Mouse (Mus musculus) neural tube, embryonic 14.5 days (tissue): ENCODE results near the gene Dhx32. TPM values are rescaled to one million over a fixed set of nuclear protein-coding genes. Genes with fewer than 3 reads are reported as not detected.

Source experiments
- ATAC-seq: fragments of 200-750 bp; cut with Nextera tagmentation; 2 replicates; pipeline ENCODE4 v1.8.0; 2017; ENCODE audit warnings: low read depth, mild to moderate bottlenecking, moderate TSS enrichment, moderate library complexity
- H3K27ac ChIP-seq: fragments of 300-500 bp; sonication (generic); 2 replicates; pipeline ENCODE4 v1.5.1; 2014; ENCODE audit warnings: low read depth, mild to moderate bottlenecking, control low read depth, low read length, moderate library complexity, mixed read lengths
- H3K27me3 ChIP-seq: fragments of 300-500 bp; sonication (generic); 2 replicates; pipeline ENCODE4 v1.6.1; 2014; ENCODE audit warnings: low read length; ENCODE audit not compliant: control insufficient read depth, insufficient read depth
- H3K36me3 ChIP-seq: fragments of 300-500 bp; sonication (generic); 2 replicates; pipeline ENCODE4 v1.6.1; 2014; ENCODE audit warnings: low read length, mixed read lengths; ENCODE audit not compliant: control insufficient read depth, insufficient read depth
- H3K4me1 ChIP-seq: fragments of 300-500 bp; sonication (generic); 2 replicates; pipeline ENCODE4 v1.6.1; 2014; ENCODE audit warnings: low read length; ENCODE audit not compliant: control insufficient read depth, insufficient read depth
- H3K4me2 ChIP-seq: fragments of 300-500 bp; sonication (generic); 2 replicates; pipeline ENCODE4 v1.6.1; 2014; ENCODE audit warnings: mild to moderate bottlenecking, low read depth, low read length, control low read depth
- H3K4me3 ChIP-seq: fragments of 300-500 bp; sonication (generic); 2 replicates; pipeline ENCODE4 v1.5.1; 2014; ENCODE audit warnings: low read depth, low read length, control low read depth, mixed read lengths
- H3K9ac ChIP-seq: fragments of 300-500 bp; sonication (generic); replicated peaks from 2 replicates; pipeline ENCODE4 v1.6.1; 2014; ENCODE audit warnings: low read depth, mild to moderate bottlenecking, control low read depth, low read length, mixed read lengths
- H3K9me3 ChIP-seq: fragments of 300-500 bp; sonication (generic); 2 replicates; pipeline ENCODE4 v1.6.1; 2016; ENCODE audit warnings: low read length; ENCODE audit not compliant: control insufficient read depth
- WGBS: fragments of 180-500 bp; shearing (Covaris S2); extraction: QIAGEN DNeasy Blood & Tissue Kit; methylation state at CpG from one replicate; pipeline ENCODE4 v1.1.7; 2014; 5-methylcytosine and 5-hydroxymethylcytosine counted together
- polyA plus RNA-seq: library from polyadenylated mRNA; unstranded; fragments of >200 nt; fragmentation: Nextera tagmentation; extraction: Ambion mirVana; gene quantifications from 2 replicates; pipeline ENCODE4 v1.2.1, GENCODE M21; 2014

The Dhx32 gene
- polyA plus RNA-seq, 1 experiment from 2014 or later: 35.0 TPM

DNA sequence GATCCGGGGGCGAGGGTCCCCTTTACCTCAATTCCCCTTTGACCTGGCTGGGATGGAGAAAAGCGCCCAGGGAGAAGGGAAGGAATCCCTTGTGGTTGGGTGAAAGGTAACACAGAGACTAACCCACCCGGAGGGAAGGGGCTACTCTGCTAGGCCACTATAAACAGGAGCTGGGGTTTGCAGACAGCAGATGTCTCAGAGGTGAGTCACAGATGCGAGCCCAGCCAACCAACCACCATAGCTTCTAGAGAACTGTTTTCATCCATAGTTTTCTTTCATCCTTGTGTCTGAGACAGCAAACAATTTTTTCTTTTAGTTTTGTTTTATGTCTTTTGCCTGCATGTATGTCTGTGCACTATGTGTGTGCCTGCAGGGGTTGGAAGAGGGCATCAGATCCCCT, 17.4 kb upstream of the Dhx32 start:
- no peak overlapping the region for H3K9ac ChIP-seq
- WGBS: 78% methylated on average over 5 of the region's 5 CpGs
- H3K36me3 ChIP-seq: no peaks in the 10 kb centered on the region
- H3K4me2 ChIP-seq: no peak overlapping the region
- no peaks in the 10 kb centered on the region for H3K27me3 ChIP-seq
- H3K9me3 ChIP-seq: no peaks in the 10 kb centered on the region
- H3K27ac ChIP-seq: no peak overlapping the region
- H3K4me1 ChIP-seq: 0 out of 2 replicates have a peak, but pooled peaks cover 3% of the 10 kb centered on the region
- no peak overlapping the region for H3K4me3 ChIP-seq
- no peak for ATAC-seq

DNA sequence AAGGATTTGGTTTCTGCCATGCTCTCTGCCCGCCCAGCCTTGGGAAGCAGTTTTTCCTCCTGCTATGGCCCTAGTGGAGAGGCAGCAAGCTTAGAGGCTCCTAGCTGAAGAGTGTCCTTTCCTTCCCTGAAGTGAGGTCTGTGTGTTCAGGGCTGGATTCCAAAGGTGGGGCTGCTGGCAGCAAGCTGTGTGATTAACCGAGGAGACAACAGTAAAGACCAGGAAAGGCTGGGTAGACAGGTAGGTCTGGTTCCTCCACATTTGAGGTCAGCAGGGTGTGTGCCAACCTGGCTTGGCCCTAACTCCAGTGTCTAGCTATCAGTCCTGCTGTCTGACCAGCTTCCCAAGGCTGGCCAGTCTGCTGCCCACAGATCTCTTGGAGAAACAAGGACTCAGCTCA, 12.2 kb upstream of the Dhx32 start:
- 98% methylated on average over 2 of the region's 2 CpGs for WGBS
- Histone ChIP-seq H3K4me3 (no peak overlapping the region), H3K36me3 (no peaks in the 10 kb centered on the region), H3K27me3 (no peaks in the 10 kb centered on the region), H3K4me2 (no peak overlapping the region), H3K27ac (no peak overlapping the region), H3K9ac (no peak overlapping the region), H3K4me1 (0 out of 2 replicates have a peak, but pooled peaks cover 5% of the 10 kb centered on the region), H3K9me3 (no peaks in the 10 kb centered on the region)
- no peak for ATAC-seq

DNA sequence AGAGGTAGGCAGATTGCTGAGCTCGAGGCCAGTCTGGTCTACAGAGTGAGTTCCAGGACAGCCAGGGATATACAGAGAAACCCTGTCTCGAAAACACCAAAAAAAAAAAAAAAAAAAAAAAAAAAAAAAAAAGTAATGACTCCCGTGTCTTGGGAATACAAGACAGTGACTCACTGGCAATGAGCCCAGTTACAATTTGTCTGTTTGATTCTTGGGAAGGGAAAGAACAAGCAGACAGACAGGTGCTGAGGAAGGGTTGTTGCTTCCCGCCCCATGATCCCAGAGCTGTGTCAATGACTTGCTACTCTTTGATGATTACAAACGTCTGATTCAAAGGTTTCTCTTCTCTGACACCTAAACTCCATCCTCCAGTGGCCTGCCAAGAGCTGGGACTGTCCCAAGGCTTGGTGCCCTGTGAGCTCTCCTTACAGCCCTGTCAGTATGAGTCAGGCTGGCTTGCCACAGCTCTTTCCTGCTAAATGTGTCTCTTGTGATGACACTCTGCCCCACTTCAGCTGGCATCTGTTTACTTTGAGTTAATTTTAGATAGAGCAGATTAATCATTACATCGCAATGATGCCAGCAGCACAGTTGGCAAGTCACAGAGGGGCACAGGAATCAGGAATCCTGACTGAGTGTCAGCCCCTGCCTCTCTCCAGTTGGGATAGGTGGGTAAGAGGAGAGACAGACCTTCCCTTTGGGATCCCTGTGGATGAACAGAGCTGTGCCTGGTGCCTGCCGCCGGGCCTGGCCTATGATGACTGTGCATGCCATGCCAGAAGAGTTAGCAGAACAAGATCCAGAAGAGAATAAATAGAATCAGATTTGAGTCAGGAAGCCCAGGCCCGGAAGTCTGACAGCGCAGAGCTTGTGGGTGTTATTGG, 11.0 kb upstream of the Dhx32 start:
- H3K4me3 ChIP-seq: no peak overlapping the region
- no peak overlapping the region for H3K9ac ChIP-seq
- WGBS: 65% methylated on average over 10 of the region's 10 CpGs
- no peaks in the 10 kb centered on the region for H3K36me3 ChIP-seq
- no peak overlapping the region for H3K27ac ChIP-seq
- no peak overlapping the region for H3K4me2 ChIP-seq
- H3K9me3 ChIP-seq: no peaks in the 10 kb centered on the region
- H3K27me3 ChIP-seq: no peaks in the 10 kb centered on the region
- ATAC-seq: no peak
- H3K4me1 ChIP-seq: 0 out of 2 replicates have a peak, but pooled peaks cover 5% of the 10 kb centered on the region

DNA sequence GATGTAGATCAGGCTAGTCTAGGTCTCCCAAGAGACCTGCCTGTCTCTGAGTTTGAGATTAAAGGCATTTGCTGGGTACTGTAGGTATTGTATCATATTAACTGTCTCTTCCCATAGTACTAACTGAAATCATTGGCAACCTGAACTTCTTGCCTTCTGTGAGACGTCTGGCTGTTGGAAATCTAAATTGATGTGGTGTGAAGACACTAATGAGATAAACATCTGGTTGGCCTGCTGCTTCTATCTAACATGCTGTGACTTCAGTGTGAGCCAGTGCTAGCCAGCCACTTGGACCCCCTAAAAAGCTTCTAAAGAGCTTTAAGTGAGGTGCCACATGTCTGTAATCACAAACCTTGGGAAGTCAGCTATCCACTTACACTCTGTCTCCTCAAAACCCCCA, 10.2 kb upstream of the Dhx32 start:
- H3K9me3 ChIP-seq: no peaks in the 10 kb centered on the region
- no peaks in the 10 kb centered on the region for H3K27me3 ChIP-seq
- 0 out of 2 replicates have a peak, but pooled peaks cover 5% of the 10 kb centered on the region for H3K4me1 ChIP-seq
- no peaks in the 10 kb centered on the region for H3K36me3 ChIP-seq
- WGBS: 25% methylated on average over 1 of the region's 1 CpGs
- no peak overlapping the region for H3K27ac ChIP-seq
- no peak overlapping the region for H3K4me2 ChIP-seq
- H3K9ac ChIP-seq: no peak overlapping the region
- H3K4me3 ChIP-seq: no peak overlapping the region
- ATAC-seq: no peak

DNA sequence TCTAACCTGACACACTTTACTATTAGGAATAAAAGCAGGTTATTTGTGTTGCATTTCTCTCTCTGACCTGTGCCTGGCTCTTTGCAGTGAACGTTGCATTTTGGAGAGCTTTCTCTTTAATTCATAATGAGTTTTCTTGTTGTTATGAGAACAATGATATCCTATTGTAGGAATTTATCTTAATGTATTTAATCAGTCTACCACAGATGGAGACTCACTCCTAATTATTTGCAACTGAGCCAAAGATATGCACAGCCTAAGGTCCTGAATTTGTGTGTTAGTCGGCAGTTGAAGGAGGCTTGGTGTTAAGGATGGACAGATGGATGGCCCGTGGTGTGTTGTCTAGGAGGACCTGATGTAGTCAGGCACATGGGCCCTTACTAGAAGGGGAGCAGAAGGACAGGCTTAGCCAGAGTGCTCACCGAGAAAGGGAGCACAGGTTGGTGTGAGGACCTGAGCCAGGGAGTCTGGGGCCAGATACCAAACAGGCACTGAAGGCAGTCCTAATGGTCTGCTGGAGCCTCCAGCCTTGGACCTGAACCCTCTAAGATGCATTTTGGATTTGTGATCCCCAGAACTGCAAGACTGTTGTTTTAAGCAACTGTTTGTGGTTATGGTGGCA, 8.2 kb upstream of the Dhx32 start:
- WGBS: 87% methylated on average over 4 of the region's 4 CpGs
- Histone ChIP-seq H3K27me3 (no peaks in the 10 kb centered on the region), H3K9me3 (no peaks in the 10 kb centered on the region), H3K4me1 (0 out of 2 replicates have a peak, but pooled peaks cover 5% of the 10 kb centered on the region), H3K4me3 (no peak overlapping the region), H3K36me3 (no peaks in the 10 kb centered on the region), H3K4me2 (no peak overlapping the region), H3K9ac (no peak overlapping the region), H3K27ac (no peak overlapping the region)
- no peak for ATAC-seq

DNA sequence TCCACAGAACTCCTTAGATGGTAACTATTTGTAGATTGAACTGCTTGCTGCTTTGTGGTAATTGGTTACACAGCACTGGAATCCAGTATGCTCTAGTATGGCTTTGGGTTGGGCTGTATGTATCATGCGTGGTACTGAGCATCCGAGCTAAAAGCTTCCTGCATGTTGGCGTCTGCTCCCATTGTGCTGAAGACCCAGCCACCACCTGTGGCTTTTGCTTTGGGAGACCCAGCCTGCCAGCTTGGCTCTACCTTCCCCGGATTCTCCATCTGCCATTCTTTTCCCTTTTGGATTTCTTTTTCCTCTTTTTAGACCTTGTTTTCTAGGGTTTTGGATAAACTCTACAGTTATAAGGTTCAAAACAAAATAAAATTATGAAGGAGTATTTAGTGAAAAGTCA, 7.6 kb upstream of the Dhx32 start:
- Histone ChIP-seq H3K4me2 (no peak overlapping the region), H3K9ac (no peak overlapping the region), H3K4me3 (no peak overlapping the region), H3K4me1 (0 out of 2 replicates have a peak, but pooled peaks cover 5% of the 10 kb centered on the region), H3K27ac (no peak overlapping the region), H3K36me3 (no peaks in the 10 kb centered on the region), H3K9me3 (no peaks in the 10 kb centered on the region), H3K27me3 (no peaks in the 10 kb centered on the region)
- WGBS: 92% methylated on average over 4 of the region's 4 CpGs
- ATAC-seq: no peak

DNA sequence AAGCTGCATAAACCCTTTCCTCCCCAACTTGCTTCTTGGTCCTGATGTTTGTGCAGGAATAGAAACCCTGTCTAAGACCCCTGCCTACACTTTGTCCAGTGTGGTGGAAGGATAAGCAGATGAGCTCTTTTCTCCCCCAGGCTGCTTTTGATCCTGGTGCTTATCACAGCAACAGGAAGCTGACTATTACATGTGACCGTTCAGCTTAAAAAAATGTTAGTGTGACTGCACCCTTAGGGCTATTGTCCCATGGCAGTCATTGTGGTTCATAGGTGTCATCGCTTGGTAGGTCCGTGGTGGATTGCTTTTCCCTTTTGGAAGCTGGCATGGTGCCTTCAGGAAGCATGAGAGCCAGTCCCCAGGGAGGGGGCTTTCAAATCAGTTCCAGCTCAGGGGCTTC, 5.6 kb upstream of the Dhx32 start:
- Histone ChIP-seq H3K9ac (no peak overlapping the region), H3K4me1 (no peaks in the 10 kb centered on the region), H3K27me3 (no peaks in the 10 kb centered on the region), H3K36me3 (no peaks in the 10 kb centered on the region), H3K9me3 (no peaks in the 10 kb centered on the region), H3K4me3 (no peak overlapping the region), H3K27ac (no peak overlapping the region), H3K4me2 (no peak overlapping the region)
- no peak for ATAC-seq
- WGBS: 75% methylated on average over 3 of the region's 3 CpGs

DNA sequence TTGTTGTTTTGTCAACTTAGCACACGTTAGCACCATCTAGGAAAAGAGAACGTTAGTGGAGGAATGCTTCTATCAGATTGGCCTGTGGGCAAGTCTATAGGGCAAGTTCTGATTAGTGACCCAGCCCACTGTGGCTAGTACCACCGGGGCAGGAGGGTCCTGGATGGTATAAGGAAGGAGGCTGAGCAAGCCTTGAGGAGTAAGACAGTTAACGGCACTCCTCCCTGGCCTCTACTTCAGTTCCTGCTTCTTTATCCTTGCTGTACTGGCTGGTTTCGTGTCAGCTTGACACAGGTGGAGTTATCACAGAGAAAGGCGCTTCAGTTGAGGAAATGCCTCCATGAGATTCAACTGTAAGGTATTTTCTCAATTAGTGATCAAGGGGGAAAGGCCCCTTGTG, 5.0 kb upstream of the Dhx32 start:
- H3K4me2 ChIP-seq: no peak overlapping the region
- H3K36me3 ChIP-seq: no peaks in the 10 kb centered on the region
- H3K27me3 ChIP-seq: no peaks in the 10 kb centered on the region
- 87% methylated on average over 6 of the region's 6 CpGs for WGBS
- H3K4me1 ChIP-seq: no peaks in the 10 kb centered on the region
- ATAC-seq: no peak
- no peak overlapping the region for H3K27ac ChIP-seq
- no peak overlapping the region for H3K9ac ChIP-seq
- no peak overlapping the region for H3K4me3 ChIP-seq
- H3K9me3 ChIP-seq: no peaks in the 10 kb centered on the region

DNA sequence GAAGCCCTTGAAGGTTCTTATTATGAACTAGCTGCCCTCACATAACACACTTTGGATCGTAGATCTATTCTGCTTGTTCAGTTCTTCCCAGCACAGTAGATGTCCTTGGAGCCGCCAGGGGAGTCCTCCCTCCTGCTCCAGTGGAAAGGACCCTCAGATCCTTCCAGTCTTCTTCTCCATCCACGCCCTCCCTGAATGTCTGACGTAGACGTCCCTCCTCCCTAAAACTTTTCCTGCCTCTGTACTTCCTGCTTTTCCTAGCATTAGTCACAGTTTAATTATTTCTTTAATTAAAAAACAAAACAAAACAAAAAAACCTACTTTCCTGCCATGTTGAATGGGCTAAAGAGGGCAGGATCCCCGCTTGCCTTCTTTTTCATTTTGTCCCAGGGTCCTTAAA, 535 bp downstream of the Dhx32 start:
- Histone ChIP-seq H3K4me3 (no peak overlapping the region), H3K9ac (no peak overlapping the region), H3K4me1 (no peaks in the 10 kb centered on the region), H3K27me3 (no peaks in the 10 kb centered on the region), H3K36me3 (no peaks in the 10 kb centered on the region), H3K27ac (no peak overlapping the region), H3K4me2 (no peak overlapping the region), H3K9me3 (no peaks in the 10 kb centered on the region)
- WGBS: 78% methylated on average over 6 of the region's 6 CpGs
- ATAC-seq: no peak
